Mouse (Mus musculus) kidney, adult 9 months (tissue): ENCODE results near the gene Dcun1d3.
A peak's percentile ranks its signal among the peaks of the same experiment; 100 is the strongest.

Experiments
- DNase-seq: peaks from one replicate; pipeline ENCODE4 v3.0.0; 2022

The Dcun1d3 gene

GRCm38 (mm10) chr7:119895639-119896512 is at the start of gene Dcun1d3, which contains the start of gene Lyrm1:
TSS of gene Dcun1d3 (minus strand) at chr7:119896298.
TSS of gene Lyrm1 (plus strand) at chr7:119895861.
- peak; percentile 99 for DNase-seq

GRCm38 (mm10) chr7:119941569-119941968 is 45.5 kb upstream of the Dcun1d3 start:
- peak; percentile 91 for DNase-seq

GRCm38 (mm10) chr7:119937036-119937435 is 40.9 kb upstream of the Dcun1d3 start:
- no peak for DNase-seq

- DNase-seq = no peak
Measured at GRCm38 (mm10) chr7:119936321-119936720, 40.2 kb upstream of the Dcun1d3 start.

- peak; percentile 17 for DNase-seq
Measured at GRCm38 (mm10) chr7:119928783-119929440, 32.8 kb upstream of the Dcun1d3 start.

- DNase-seq = no peak
Measured at GRCm38 (mm10) chr7:119921054-119921453, 25.0 kb upstream of the Dcun1d3 start.

- DNase-seq = no peak
Measured at GRCm38 (mm10) chr7:119920457-119920856, 24.4 kb upstream of the Dcun1d3 start.

- no peak for DNase-seq
Measured at GRCm38 (mm10) chr7:119911727-119912126, 15.6 kb upstream of the Dcun1d3 start.

- no peak for DNase-seq
Measured at GRCm38 (mm10) chr7:119906523-119907215, 10.6 kb upstream of the Dcun1d3 start.

GRCm38 (mm10) chr7:119899386-119900057 is 3.4 kb upstream of the Dcun1d3 start:
- no peak for DNase-seq

GRCm38 (mm10) chr7:119898247-119898856 is 2.3 kb upstream of the Dcun1d3 start:
- no peak for DNase-seq

- DNase-seq = no peak
Measured at GRCm38 (mm10) chr7:119897521-119898109, 1.5 kb upstream of the Dcun1d3 start.

GRCm38 (mm10) chr7:119894818-119895544 is 1.1 kb downstream of the Dcun1d3 start:
- peak; percentile 72 for DNase-seq

GRCm38 (mm10) chr7:119892742-119893141 is 3.4 kb downstream of the Dcun1d3 start:
- DNase-seq = no peak

- peak; percentile 45 for DNase-seq
Measured at GRCm38 (mm10) chr7:119892198-119892597, 3.9 kb downstream of the Dcun1d3 start.

GRCm38 (mm10) chr7:119887887-119888286 is 8.2 kb downstream of the Dcun1d3 start:
- no peak for DNase-seq

GRCm38 (mm10) chr7:119881229-119881628 is 14.9 kb downstream of the Dcun1d3 start:
- no peak for DNase-seq

GRCm38 (mm10) chr7:119880345-119880744 is 15.8 kb downstream of the Dcun1d3 start:
- DNase-seq = peak; percentile 84

GRCm38 (mm10) chr7:119879171-119879570 is 16.9 kb downstream of the Dcun1d3 start:
- no peak for DNase-seq

- peak; percentile 90 for DNase-seq
Measured at GRCm38 (mm10) chr7:119875776-119876440, 20.2 kb downstream of the Dcun1d3 start.

GRCm38 (mm10) chr7:119873050-119873449 is 23.0 kb downstream of the Dcun1d3 start:
- DNase-seq = no peak
